Mouse (Mus musculus): ENCODE data around the gene Pfkfb2. TPM values are rescaled to one million over a fixed set of nuclear protein-coding genes. Genes with fewer than 3 reads are reported as not detected.
A peak's percentile ranks its signal among the peaks of the same experiment; 100 is the strongest.

Pfkfb2 gene
- polyA plus RNA-seq, 1 experiment from 2014 or later, result 4.6 TPM

- Histone ChIP-seq H3K4me2 (replicated peaks; ENCODE audit: low read depth) (no peak overlapping the region), H3K27ac (replicated peaks) (peak overlapping the region; percentile 78), H3K36me3 (ENCODE audit: control insufficient read depth, insufficient read depth, low read length) (no peaks in the 10 kb centered on the region), H3K4me3 (ENCODE audit: low read depth, low read length) (no peak overlapping the region), H3K9me3 (ENCODE audit: control insufficient read depth, low read length) (no peaks in the 10 kb centered on the region), H3K4me1 (replicated peaks; ENCODE audit: control insufficient read depth, insufficient read depth) (no peaks in the 10 kb centered on the region), H3K27me3 (ENCODE audit: control insufficient read depth, insufficient read depth, low read length) (no peaks in the 10 kb centered on the region), H3K9ac (ENCODE audit: low read length) (no peak overlapping the region)
- DNase-seq (ENCODE audit: low spot score), result no peak
- 66% methylated on average over 2 of the region's 2 CpGs for WGBS
- no peak for TF ChIP-seq EP300 (optimal IDR thresholded peaks at IDR 0.05)
- no peak for TF ChIP-seq CTCF (IDR thresholded peaks at IDR 0.05; ENCODE audit: low read depth)
- no peak for ATAC-seq (ENCODE audit: low FRiP score, low TSS enrichment)
Measured at GRCm38 (mm10) chr1:130769925-130770324, 40.9 kb upstream of the Pfkfb2 start.

- H3K9ac ChIP-seq (ENCODE audit: low read length), result no peak overlapping the region
- H3K27ac ChIP-seq (replicated peaks), result no peak overlapping the region
- DNase-seq (ENCODE audit: low spot score) (no peak), ATAC-seq (ENCODE audit: low FRiP score, low TSS enrichment) (no peak)
- 71% methylated on average over 5 of the region's 5 CpGs for WGBS
- H3K4me2 ChIP-seq (replicated peaks; ENCODE audit: low read depth), result no peak overlapping the region
- no peak overlapping the region for H3K4me3 ChIP-seq (ENCODE audit: low read depth, low read length)
- H3K27me3 ChIP-seq (ENCODE audit: control insufficient read depth, insufficient read depth, low read length), result no peaks in the 10 kb centered on the region
- H3K36me3 ChIP-seq (ENCODE audit: control insufficient read depth, insufficient read depth, low read length), result no peaks in the 10 kb centered on the region
- H3K9me3 ChIP-seq (ENCODE audit: control insufficient read depth, low read length), result no peaks in the 10 kb centered on the region
- TF ChIP-seq CTCF (IDR thresholded peaks at IDR 0.05; ENCODE audit: low read depth) (no peak), EP300 (optimal IDR thresholded peaks at IDR 0.05) (no peak)
- H3K4me1 ChIP-seq (replicated peaks; ENCODE audit: control insufficient read depth, insufficient read depth), result no peaks in the 10 kb centered on the region; the same call in 1 of the 2 replicates
Measured at GRCm38 (mm10) chr1:130767066-130767465, 38.0 kb upstream of the Pfkfb2 start.

- Histone ChIP-seq H3K4me3 (ENCODE audit: low read depth, low read length) (no peak overlapping the region), H3K27me3 (ENCODE audit: control insufficient read depth, insufficient read depth, low read length) (no peaks in the 10 kb centered on the region), H3K9me3 (ENCODE audit: control insufficient read depth, low read length) (no peaks in the 10 kb centered on the region), H3K4me2 (replicated peaks; ENCODE audit: low read depth) (no peak overlapping the region), H3K36me3 (ENCODE audit: control insufficient read depth, insufficient read depth, low read length) (no peaks in the 10 kb centered on the region), H3K9ac (ENCODE audit: low read length) (0 out of 2 replicates have a peak overlapping the region, but pooled peaks have one; percentile 0), H3K4me1 (replicated peaks; ENCODE audit: control insufficient read depth, insufficient read depth) (no peaks in the 10 kb centered on the region; the same call in 1 of the 2 replicates), H3K27ac (replicated peaks) (peak overlapping the region; percentile 79)
- DNase-seq (ENCODE audit: low spot score) (peak; percentile 91), ATAC-seq (ENCODE audit: low FRiP score, low TSS enrichment) (peak; percentile 96)
- 51% methylated on average over 12 of the region's 12 CpGs for WGBS
- no peak for TF ChIP-seq CTCF (IDR thresholded peaks at IDR 0.05; ENCODE audit: low read depth)
- peak; percentile 68 for TF ChIP-seq EP300 (optimal IDR thresholded peaks at IDR 0.05)
Measured at GRCm38 (mm10) chr1:130764027-130764461, 35.0 kb upstream of the Pfkfb2 start.

GRCm38 (mm10) chr1:130762045-130762760, 33.1 kb upstream of the Pfkfb2 start:
- H3K27me3 ChIP-seq (ENCODE audit: control insufficient read depth, insufficient read depth, low read length), result no peaks in the 10 kb centered on the region
- H3K4me1 ChIP-seq (replicated peaks; ENCODE audit: control insufficient read depth, insufficient read depth), result no peaks in the 10 kb centered on the region; the same call in 1 of the 2 replicates
- no peak overlapping the region for H3K9ac ChIP-seq (ENCODE audit: low read length)
- WGBS, result 65% methylated on average over 3 of the region's 3 CpGs
- no peaks in the 10 kb centered on the region for H3K9me3 ChIP-seq (ENCODE audit: control insufficient read depth, low read length)
- no peaks in the 10 kb centered on the region for H3K36me3 ChIP-seq (ENCODE audit: control insufficient read depth, insufficient read depth, low read length)
- no peak overlapping the region for H3K4me3 ChIP-seq (ENCODE audit: low read depth, low read length)
- TF ChIP-seq CTCF (IDR thresholded peaks at IDR 0.05; ENCODE audit: low read depth) (no peak), EP300 (optimal IDR thresholded peaks at IDR 0.05) (no peak)
- DNase-seq (ENCODE audit: low spot score), result no peak
- H3K27ac ChIP-seq (replicated peaks), result peak overlapping the region; percentile 20; the same call in 1 of the 2 replicates
- ATAC-seq (ENCODE audit: low FRiP score, low TSS enrichment), result no peak
- no peak overlapping the region for H3K4me2 ChIP-seq (replicated peaks; ENCODE audit: low read depth)

GRCm38 (mm10) chr1:130761597-130761996, 32.5 kb upstream of the Pfkfb2 start:
- Histone ChIP-seq H3K9ac (ENCODE audit: low read length) (no peak overlapping the region), H3K4me2 (replicated peaks; ENCODE audit: low read depth) (no peak overlapping the region), H3K9me3 (ENCODE audit: control insufficient read depth, low read length) (no peaks in the 10 kb centered on the region), H3K4me3 (ENCODE audit: low read depth, low read length) (no peak overlapping the region), H3K27me3 (ENCODE audit: control insufficient read depth, insufficient read depth, low read length) (no peaks in the 10 kb centered on the region), H3K27ac (replicated peaks) (peak overlapping the region; percentile 67), H3K36me3 (ENCODE audit: control insufficient read depth, insufficient read depth, low read length) (no peaks in the 10 kb centered on the region), H3K4me1 (replicated peaks; ENCODE audit: control insufficient read depth, insufficient read depth) (no peaks in the 10 kb centered on the region; the same call in 1 of the 2 replicates)
- DNase-seq (ENCODE audit: low spot score) (no peak), ATAC-seq (ENCODE audit: low FRiP score, low TSS enrichment) (peak; percentile 46)
- 39% methylated on average over 1 of the region's 1 CpGs for WGBS
- TF ChIP-seq EP300 (optimal IDR thresholded peaks at IDR 0.05), result no peak
- no peak for TF ChIP-seq CTCF (IDR thresholded peaks at IDR 0.05; ENCODE audit: low read depth)

- H3K36me3 ChIP-seq (ENCODE audit: control insufficient read depth, insufficient read depth, low read length), result no peaks in the 10 kb centered on the region
- no peak overlapping the region for H3K9ac ChIP-seq (ENCODE audit: low read length)
- no peak for TF ChIP-seq CTCF (IDR thresholded peaks at IDR 0.05; ENCODE audit: low read depth)
- no peak for TF ChIP-seq EP300 (optimal IDR thresholded peaks at IDR 0.05)
- H3K4me1 ChIP-seq (replicated peaks; ENCODE audit: control insufficient read depth, insufficient read depth), result no peaks in the 10 kb centered on the region; the same call in 1 of the 2 replicates
- ATAC-seq (ENCODE audit: low FRiP score, low TSS enrichment) (no peak), DNase-seq (ENCODE audit: low spot score) (no peak)
- WGBS, result 64% methylated on average over 9 of the region's 9 CpGs
- H3K27me3 ChIP-seq (ENCODE audit: control insufficient read depth, insufficient read depth, low read length), result no peaks in the 10 kb centered on the region
- H3K4me2 ChIP-seq (replicated peaks; ENCODE audit: low read depth), result no peak overlapping the region
- no peak overlapping the region for H3K4me3 ChIP-seq (ENCODE audit: low read depth, low read length)
- no peaks in the 10 kb centered on the region for H3K9me3 ChIP-seq (ENCODE audit: control insufficient read depth, low read length)
- H3K27ac ChIP-seq (replicated peaks), result no peak overlapping the region
Measured at GRCm38 (mm10) chr1:130759689-130760088, 30.6 kb upstream of the Pfkfb2 start.

Measured in stomach, postnatal 0 days (tissue).